Mouse (Mus musculus) bone marrow, adult 2 months (tissue): ENCODE results near the gene Lats1.

Experiments used
- CTCF ChIP-seq: fragments of 200-500 bp; IDR thresholded peaks from 2 replicates; pipeline ENCODE4 v1.5.1; 2011; ENCODE audit warnings: low read length, control low read depth; ENCODE audit not compliant: control insufficient read depth, insufficient read depth
- POLR2A ChIP-seq: fragments of 200-500 bp; IDR thresholded peaks from 2 replicates; pipeline ENCODE4 v1.6.1; 2011; ENCODE audit warnings: low read depth, mild to moderate bottlenecking, control low read depth, low read length, borderline replicate concordance; ENCODE audit not compliant: control insufficient read depth

DNA sequence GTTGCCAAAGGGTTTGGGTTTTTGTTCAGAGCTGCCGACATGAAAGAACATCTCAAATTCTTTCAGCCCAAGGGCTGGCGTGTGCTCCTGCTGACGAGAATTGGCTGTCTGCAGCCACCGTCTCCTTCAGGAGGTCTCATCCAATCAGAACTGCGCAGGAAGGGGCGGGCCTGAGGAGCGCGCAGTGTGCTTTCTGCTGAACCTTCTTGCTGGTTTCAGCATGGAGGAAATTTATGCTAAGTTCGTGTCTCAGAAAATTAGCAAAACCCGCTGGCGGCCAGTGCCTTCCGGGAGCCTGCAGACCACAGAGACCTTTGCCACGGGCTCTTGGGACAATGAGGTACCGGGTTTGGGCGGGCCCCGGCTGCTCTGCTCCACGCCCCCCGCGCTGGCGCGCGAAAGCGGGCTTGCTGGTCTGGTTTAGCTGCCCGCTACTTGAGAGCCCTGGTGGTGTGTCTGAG lies 13.6 kb upstream of the Lats1 start, which contains the start of gene Nup43:
- TF ChIP-seq CTCF (no peak), POLR2A (peak; percentile 38; the same call in 1 of the 2 replicates)
